Comparison of ENCODE assay signal across 9 mouse cellular contexts in the genomic region with DNA sequence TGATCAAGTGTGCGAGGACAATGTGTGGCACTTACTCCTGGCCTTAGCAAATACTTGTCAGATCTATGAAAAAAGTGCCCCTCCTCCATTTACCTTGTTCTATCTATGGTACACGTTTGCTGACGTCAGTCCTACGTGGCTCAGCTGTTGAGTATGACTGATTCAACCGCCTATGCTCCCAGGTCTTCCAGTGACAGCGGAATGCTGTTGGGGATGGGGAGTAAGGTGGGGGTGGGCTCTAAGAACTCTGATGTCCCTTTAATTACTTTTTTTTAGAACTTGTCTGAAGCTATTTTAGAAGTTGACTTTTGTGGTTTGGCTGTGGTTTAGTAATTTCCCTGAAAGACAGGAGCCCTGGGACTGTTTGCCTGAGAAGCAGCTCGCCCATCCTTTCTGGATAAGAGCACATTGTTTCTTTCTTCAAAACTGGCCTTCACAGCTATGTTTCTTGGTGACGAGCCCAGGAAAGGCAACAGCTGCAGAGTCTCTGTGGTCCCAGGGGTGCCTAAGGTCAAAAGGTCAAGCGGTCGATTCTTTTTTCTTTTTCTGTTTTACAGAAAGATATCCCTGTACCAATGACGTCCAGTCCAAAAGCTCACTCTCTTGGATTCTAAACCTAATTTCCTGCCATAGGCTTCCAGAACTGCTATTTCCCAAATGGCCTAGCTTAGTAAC.
DNase-seq lines count a peak whose midpoint lies in the region; ATAC-seq and TF ChIP-seq lines count a peak whose summit lies in the region.
"Had no signal": no experiment of that assay in that cellular context is flagged by ENCODE, and none has a peak within 500 bp of the region (broad histone marks: within the 10 kb centered on the region; RNA-seq: fewer than 3 reads in every experiment).

No protein-coding gene starts in this region.

- no peak for ATAC-seq in hindbrain, embryonic 11.5 days (ENCODE audit: low FRiP score)

- no peaks in the 10 kb centered on the region for H3K9me3 ChIP-seq in hindbrain, embryonic 11.5 days (ENCODE audit: control insufficient read depth, low read length)
- no peaks in the 10 kb centered on the region for H3K9me3 ChIP-seq in hindbrain, embryonic 10.5 days
- H3K9me3 ChIP-seq: limb, embryonic 12.5 days had no signal

- no peaks in the 10 kb centered on the region for H3K79me2 ChIP-seq in myocyte (ENCODE audit: control insufficient read depth, insufficient read depth)

- H3K27me3 ChIP-seq in hindbrain, embryonic 11.5 days (ENCODE audit: control insufficient read depth, insufficient read depth, low read length), result no peaks in the 10 kb centered on the region
- H3K27me3 ChIP-seq in hindbrain, embryonic 10.5 days (ENCODE audit: insufficient read depth, poor library complexity, severe bottlenecking), result no peaks in the 10 kb centered on the region
- H3K27me3 ChIP-seq in myocyte (ENCODE audit: control insufficient read depth, insufficient read depth, insufficient read length), result no peaks in the 10 kb centered on the region
- H3K27me3 ChIP-seq: limb, embryonic 12.5 days had no signal

- H3K9ac ChIP-seq in hindbrain, embryonic 11.5 days (ENCODE audit: low read depth, low read length), result no peak overlapping the region
- H3K9ac ChIP-seq: limb, embryonic 12.5 days had no signal

- no peak overlapping the region for H3ac ChIP-seq in myocyte (ENCODE audit: control insufficient read depth, insufficient read length)

- no peak overlapping the region for H3K4me3 ChIP-seq in hindbrain, embryonic 11.5 days (ENCODE audit: low read depth, low read length)
- H3K4me3 ChIP-seq in hindbrain, embryonic 10.5 days, result no peak overlapping the region
- H3K4me3 ChIP-seq in myocyte, result no peak overlapping the region
- H3K4me3 ChIP-seq: limb, embryonic 12.5 days had no signal

- no peak for TF ChIP-seq POLR2A in myocyte (IDR thresholded peaks at IDR 0.05; ENCODE audit: insufficient read length, low read depth)

- no peaks in the 10 kb centered on the region for H3K36me3 ChIP-seq in hindbrain, embryonic 11.5 days (ENCODE audit: control insufficient read depth, insufficient read depth, low read length)
- H3K36me3 ChIP-seq in hindbrain, embryonic 10.5 days, result no peaks in the 10 kb centered on the region
- H3K36me3 ChIP-seq in myocyte (ENCODE audit: control insufficient read depth, insufficient read depth), result no peaks in the 10 kb centered on the region
- H3K36me3 ChIP-seq: limb, embryonic 12.5 days had no signal

- WGBS in hindbrain, embryonic 11.5 days, result 64% methylated on average over 11 of the region's 11 CpGs
- 69% methylated on average over 11 of the region's 11 CpGs for WGBS in hindbrain, embryonic 10.5 days

- H3K4me2 ChIP-seq in hindbrain, embryonic 11.5 days (replicated peaks; ENCODE audit: low read depth, low read length), result no peak overlapping the region
- peak overlapping the region; percentile 53 for H3K4me2 ChIP-seq in myocyte (ENCODE audit: low read depth)
- H3K4me2 ChIP-seq: limb, embryonic 12.5 days had no signal

- H3K4me1 ChIP-seq in hindbrain, embryonic 11.5 days (replicated peaks; ENCODE audit: control insufficient read depth, insufficient read depth, low read length), result no peaks in the 10 kb centered on the region
- no peaks in the 10 kb centered on the region for H3K4me1 ChIP-seq in hindbrain, embryonic 10.5 days (replicated peaks)

- no peak overlapping the region for H3K27ac ChIP-seq in hindbrain, embryonic 11.5 days (ENCODE audit: low read depth, low read length)
- H3K27ac ChIP-seq in hindbrain, embryonic 10.5 days, result no peak overlapping the region
- H3K27ac ChIP-seq: limb, embryonic 12.5 days had no signal

- peak; percentile 19 for DNase-seq in hindbrain, embryonic 11.5 days (ENCODE audit: low spot score)
- DNase-seq in hindbrain, embryonic 10.5 days (ENCODE audit: low spot score), result no peak
- peak; percentile 82 for DNase-seq in gastrocnemius, adult 18-20 months (ENCODE audit: low spot score)
- peak; percentile 85 for DNase-seq in heart, postnatal 4 days
- DNase-seq in spleen, adult 18-20 months, result no peak
- DNase-seq in spleen, postnatal 10 days (ENCODE audit: low spot score in 2 of 2), result no peak
- DNase-seq in spleen, postnatal 4 days (ENCODE audit: low spot score in 2 of 2), result no peak

TF ChIP-seq in myocyte, 11 proteins besides CTCF, POLR2A, EP300 and RAD21:
- TF ChIP-seq TCF3 (IDR thresholded peaks at IDR 0.05; ENCODE audit: insufficient read length, low read depth) (no peak), MAX (IDR thresholded peaks at IDR 0.05; ENCODE audit: low read depth) (no peak), POLR2AphosphoS2 (IDR thresholded peaks at IDR 0.05; ENCODE audit: insufficient read length, low read depth) (no peak), E2F4 (IDR thresholded peaks at IDR 0.05; ENCODE audit: insufficient read depth) (no peak), MYOG (IDR thresholded peaks at IDR 0.05; ENCODE audit: control insufficient read depth in 1 of 3, insufficient read depth in 1 of 3, insufficient read length in 2 of 3, low read depth in 2 of 3) (peak in 1 of 3 experiments; percentile 39), TCF12 (IDR thresholded peaks at IDR 0.05; ENCODE audit: insufficient read depth, poor library complexity, severe bottlenecking) (peak; percentile 69), SRF (IDR thresholded peaks at IDR 0.05; ENCODE audit: control insufficient read depth, insufficient read length, low read depth) (no peak), REST (IDR thresholded peaks at IDR 0.05; ENCODE audit: insufficient read depth, insufficient read length) (no peak), MYOD1 (IDR thresholded peaks at IDR 0.05; ENCODE audit: control insufficient read depth in 1 of 3, insufficient read length in 2 of 3, low read depth in 2 of 3) (peak in 2 of 3 experiments; percentile 82 to 85), CEBPB (IDR thresholded peaks at IDR 0.05; ENCODE audit: insufficient read depth, poor library complexity, severe bottlenecking) (no peak), USF1 (IDR thresholded peaks at IDR 0.05; ENCODE audit: low read depth) (no peak)

Comparison
In these comparisons a context has a peak if more than half of its experiments do, and no peak if none do; other contexts are left out.
1. DNase-seq: peak in hindbrain, embryonic 11.5 days (single experiment), gastrocnemius, adult 18-20 months (single experiment) and heart, postnatal 4 days (single experiment); none in hindbrain, embryonic 10.5 days (single experiment), spleen, adult 18-20 months (0 of 2), spleen, postnatal 10 days (0 of 2) and spleen, postnatal 4 days (0 of 2).